Mouse (Mus musculus): ENCODE results near the gene Gm7694. TPM values are rescaled to one million over a fixed set of nuclear protein-coding genes. Genes with fewer than 3 reads are reported as not detected.

The Gm7694 gene
- polyA plus RNA-seq, 1 experiment from 2014 or later, result 3.1 TPM

DNA sequence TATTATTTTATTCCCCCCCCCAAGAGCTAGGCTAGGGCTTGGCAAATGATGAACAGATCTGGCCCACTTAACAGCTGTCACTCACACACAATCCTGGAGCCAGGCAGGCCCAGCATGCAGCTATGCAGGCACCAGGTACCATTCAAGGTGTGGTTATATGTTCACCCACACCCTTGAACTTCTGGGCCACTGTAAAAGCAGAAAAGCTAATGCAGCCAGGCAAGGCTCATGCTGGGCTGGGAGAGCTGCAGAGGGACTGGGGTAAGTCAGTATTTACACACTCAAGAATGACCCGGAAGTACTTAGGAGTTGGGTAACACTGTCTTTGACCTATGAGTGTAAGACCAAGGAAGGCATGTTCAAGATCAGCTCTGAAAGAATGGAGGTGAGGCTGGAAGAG lies 18.2 kb upstream of the Gm7694 start:
- H3K4me1 ChIP-seq (replicated peaks; ENCODE audit: control insufficient read depth, insufficient read depth, low read length), result no peaks in the 10 kb centered on the region
- H3K27me3 ChIP-seq (ENCODE audit: control insufficient read depth, insufficient read depth, low read length), result no peaks in the 10 kb centered on the region
- no peaks in the 10 kb centered on the region for H3K9me3 ChIP-seq (ENCODE audit: control insufficient read depth, low read length)
- H3K9ac ChIP-seq, result no peak overlapping the region
- H3K36me3 ChIP-seq (replicated peaks; ENCODE audit: control insufficient read depth, insufficient read depth), result peaks cover 4% of the 10 kb centered on the region; the same call in 1 of the 2 replicates
- no peak overlapping the region for H3K4me2 ChIP-seq (replicated peaks)
- DNase-seq (ENCODE audit: low spot score), result no peak
- 96% methylated on average over 1 of the region's 1 CpGs for WGBS
- no peak for ATAC-seq (ENCODE audit: low FRiP score)
- H3K27ac ChIP-seq, result no peak overlapping the region
- no peak overlapping the region for H3K4me3 ChIP-seq (replicated peaks; ENCODE audit: low read length)

DNA sequence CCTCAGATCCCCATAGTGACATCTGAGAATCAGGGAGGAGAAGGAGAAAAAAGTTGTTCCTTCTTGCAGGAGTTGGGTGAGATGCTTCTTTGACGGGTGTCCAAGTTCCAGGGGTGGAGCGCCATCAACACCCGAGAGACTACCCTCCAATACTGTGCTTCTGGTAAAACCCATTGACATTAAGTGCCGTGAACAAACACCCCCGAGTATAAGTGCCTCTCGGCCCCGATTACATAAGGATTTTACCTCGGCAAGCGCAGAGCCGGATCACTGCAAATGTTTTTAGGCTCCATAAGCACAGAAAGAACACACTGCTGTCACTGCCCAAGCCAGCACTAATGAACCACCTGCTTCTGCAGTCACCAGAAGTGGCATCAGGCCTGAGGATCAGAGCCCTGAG lies 16.9 kb upstream of the Gm7694 start:
- Histone ChIP-seq H3K9me3 (ENCODE audit: control insufficient read depth, low read length) (no peaks in the 10 kb centered on the region), H3K4me1 (replicated peaks; ENCODE audit: control insufficient read depth, insufficient read depth, low read length) (no peaks in the 10 kb centered on the region), H3K4me2 (replicated peaks) (no peak overlapping the region), H3K36me3 (replicated peaks; ENCODE audit: control insufficient read depth, insufficient read depth) (peaks cover 10% of the 10 kb centered on the region), H3K4me3 (replicated peaks; ENCODE audit: low read length) (no peak overlapping the region), H3K27ac (no peak overlapping the region), H3K27me3 (ENCODE audit: control insufficient read depth, insufficient read depth, low read length) (no peaks in the 10 kb centered on the region), H3K9ac (no peak overlapping the region)
- DNase-seq (ENCODE audit: low spot score) (no peak), ATAC-seq (ENCODE audit: low FRiP score) (no peak)
- 94% methylated on average over 10 of the region's 10 CpGs for WGBS

DNA sequence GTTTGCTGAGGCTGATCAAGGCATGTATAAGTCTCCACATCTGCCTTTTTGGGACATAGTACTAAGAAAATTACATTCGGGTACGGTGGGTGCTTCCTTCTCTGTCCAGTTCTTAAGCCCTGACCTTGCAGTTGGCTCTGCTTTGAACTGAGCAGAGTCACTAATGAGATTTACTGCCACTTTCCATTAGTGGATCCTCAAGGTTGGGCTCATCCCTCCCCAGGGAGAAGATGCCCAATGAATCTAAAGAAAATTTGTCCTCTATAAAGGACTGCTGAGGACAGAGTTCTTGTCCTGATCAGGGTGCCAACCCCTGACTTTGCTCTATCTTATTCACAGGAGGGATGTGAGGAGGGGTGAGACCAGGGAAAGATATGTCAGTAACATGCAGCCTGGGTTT lies 15.9 kb upstream of the Gm7694 start:
- no peaks in the 10 kb centered on the region for H3K4me1 ChIP-seq (replicated peaks; ENCODE audit: control insufficient read depth, insufficient read depth, low read length)
- no peak for DNase-seq (ENCODE audit: low spot score)
- H3K9ac ChIP-seq, result no peak overlapping the region
- 95% methylated on average over 2 of the region's 2 CpGs for WGBS
- H3K4me3 ChIP-seq (replicated peaks; ENCODE audit: low read length), result no peak overlapping the region
- ATAC-seq (ENCODE audit: low FRiP score), result no peak
- no peaks in the 10 kb centered on the region for H3K9me3 ChIP-seq (ENCODE audit: control insufficient read depth, low read length)
- peaks cover 10% of the 10 kb centered on the region for H3K36me3 ChIP-seq (replicated peaks; ENCODE audit: control insufficient read depth, insufficient read depth)
- H3K27me3 ChIP-seq (ENCODE audit: control insufficient read depth, insufficient read depth, low read length), result no peaks in the 10 kb centered on the region
- no peak overlapping the region for H3K27ac ChIP-seq
- H3K4me2 ChIP-seq (replicated peaks), result no peak overlapping the region

DNA sequence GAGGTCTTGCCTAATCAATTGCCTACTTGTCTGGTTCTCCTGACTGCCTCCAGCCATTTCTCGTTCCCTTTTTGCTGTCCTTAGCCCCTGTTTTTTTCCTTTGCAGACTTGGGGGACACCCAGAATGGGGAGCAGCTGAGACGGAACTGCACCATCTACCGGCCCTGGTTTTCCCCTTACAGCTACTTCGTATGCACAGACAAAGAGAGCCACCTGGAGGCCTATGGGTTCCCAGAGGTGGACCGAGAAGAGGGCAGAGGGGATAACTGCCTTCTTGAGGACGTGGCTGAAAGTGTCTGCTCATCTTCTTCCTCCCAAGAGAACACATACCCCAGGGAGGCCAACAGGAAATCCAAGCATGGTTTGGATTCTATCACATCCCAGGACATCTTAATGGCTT lies 5.3 kb upstream of the Gm7694 start:
- no peaks in the 10 kb centered on the region for H3K9me3 ChIP-seq (ENCODE audit: control insufficient read depth, low read length)
- H3K9ac ChIP-seq, result no peak overlapping the region
- H3K4me3 ChIP-seq (replicated peaks; ENCODE audit: low read length), result no peak overlapping the region
- H3K4me2 ChIP-seq (replicated peaks), result no peak overlapping the region
- ATAC-seq (ENCODE audit: low FRiP score) (no peak), DNase-seq (ENCODE audit: low spot score) (no peak)
- no peaks in the 10 kb centered on the region for H3K4me1 ChIP-seq (replicated peaks; ENCODE audit: control insufficient read depth, insufficient read depth, low read length)
- H3K36me3 ChIP-seq (replicated peaks; ENCODE audit: control insufficient read depth, insufficient read depth), result no peaks in the 10 kb centered on the region
- H3K27me3 ChIP-seq (ENCODE audit: control insufficient read depth, insufficient read depth, low read length), result no peaks in the 10 kb centered on the region
- WGBS, result 81% methylated on average over 6 of the region's 6 CpGs
- no peak overlapping the region for H3K27ac ChIP-seq

DNA sequence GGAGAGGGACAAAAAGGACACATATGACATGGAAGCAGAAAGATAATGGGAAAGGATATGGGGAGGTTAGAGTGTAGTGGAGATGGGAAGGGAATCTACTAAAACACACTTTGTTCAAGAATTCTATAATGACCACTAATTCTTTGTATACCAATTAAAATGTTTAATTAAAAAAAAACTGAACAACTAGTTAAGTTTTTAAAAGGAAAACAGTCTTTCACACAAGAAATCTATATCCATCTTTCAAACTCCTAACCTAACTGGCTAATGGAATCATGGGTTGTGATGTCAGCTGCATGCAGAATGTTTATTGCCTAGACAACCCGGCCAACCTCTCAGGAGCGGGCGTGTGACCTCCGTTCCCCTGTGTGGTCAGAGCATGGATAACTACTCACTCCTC lies 2.4 kb upstream of the Gm7694 start, which contains the start of gene Spata46:
Spata46 (plus strand) TSS at position 301 of the 400 bp plus-strand sequence.
- no peaks in the 10 kb centered on the region for H3K4me1 ChIP-seq (replicated peaks; ENCODE audit: control insufficient read depth, insufficient read depth, low read length)
- no peak for ATAC-seq (ENCODE audit: low FRiP score)
- H3K27me3 ChIP-seq (ENCODE audit: control insufficient read depth, insufficient read depth, low read length), result no peaks in the 10 kb centered on the region
- H3K27ac ChIP-seq, result no peak within 1 kb of the TSS
- no peak for DNase-seq (ENCODE audit: low spot score)
- H3K9me3 ChIP-seq (ENCODE audit: control insufficient read depth, low read length), result no peaks in the 10 kb centered on the region
- no peak within 1 kb of the TSS for H3K4me2 ChIP-seq (replicated peaks)
- no peak within 1 kb of the TSS for H3K9ac ChIP-seq
- 91% methylated on average over 4 of the region's 4 CpGs for WGBS
- H3K4me3 ChIP-seq (replicated peaks; ENCODE audit: low read length), result no peak within 1 kb of the TSS
- H3K36me3 ChIP-seq (replicated peaks; ENCODE audit: control insufficient read depth, insufficient read depth), result no peaks in the 10 kb centered on the region

DNA sequence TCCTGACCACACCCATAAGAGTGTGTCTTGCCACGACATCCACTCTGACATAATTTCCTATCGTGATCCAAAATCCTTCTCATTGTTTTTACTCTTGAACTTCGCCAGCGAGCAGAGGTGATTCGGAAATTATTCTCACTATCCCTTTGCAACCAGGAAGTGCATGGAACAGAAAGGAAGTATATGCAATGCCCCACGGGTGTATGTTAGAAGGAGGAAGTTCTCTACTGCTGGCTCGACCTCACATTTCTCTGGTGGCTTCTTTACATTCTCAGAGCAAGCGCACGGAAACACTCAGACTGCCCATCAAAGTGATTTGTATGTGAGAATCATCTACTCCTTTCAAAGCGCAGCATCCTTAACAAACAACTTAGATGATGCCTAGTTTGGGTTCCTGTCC lies 1.1 kb downstream of the Gm7694 start:
- H3K4me3 ChIP-seq (replicated peaks; ENCODE audit: low read length), result no peak overlapping the region
- no peaks in the 10 kb centered on the region for H3K27me3 ChIP-seq (ENCODE audit: control insufficient read depth, insufficient read depth, low read length)
- H3K9ac ChIP-seq, result no peak overlapping the region
- DNase-seq (ENCODE audit: low spot score), result no peak
- H3K9me3 ChIP-seq (ENCODE audit: control insufficient read depth, low read length), result no peaks in the 10 kb centered on the region
- H3K27ac ChIP-seq, result no peak overlapping the region
- H3K4me1 ChIP-seq (replicated peaks; ENCODE audit: control insufficient read depth, insufficient read depth, low read length), result no peaks in the 10 kb centered on the region
- no peaks in the 10 kb centered on the region for H3K36me3 ChIP-seq (replicated peaks; ENCODE audit: control insufficient read depth, insufficient read depth)
- ATAC-seq (ENCODE audit: low FRiP score), result no peak
- WGBS, result 93% methylated on average over 10 of the region's 10 CpGs
- no peak overlapping the region for H3K4me2 ChIP-seq (replicated peaks)

DNA sequence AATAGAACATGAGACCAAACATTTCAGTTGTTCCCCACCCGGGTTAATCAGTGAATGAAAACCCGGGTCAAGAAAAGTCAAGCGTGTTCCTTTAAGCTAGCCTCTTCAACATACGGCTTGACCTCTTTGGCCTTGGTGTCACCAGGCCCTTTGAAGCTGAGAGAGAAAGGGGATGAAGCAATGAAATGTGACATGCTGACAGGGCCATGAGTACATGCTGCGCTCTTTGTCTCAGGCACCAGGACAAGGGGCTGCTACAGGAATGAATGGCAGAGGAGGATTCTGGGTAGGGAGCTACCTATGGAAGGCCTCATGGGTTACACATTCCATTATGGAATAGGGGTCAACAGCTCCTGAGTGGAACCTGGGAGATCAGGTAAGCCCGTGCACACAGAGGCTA lies 3.0 kb downstream of the Gm7694 start:
- Histone ChIP-seq H3K27me3 (ENCODE audit: control insufficient read depth, insufficient read depth, low read length) (no peaks in the 10 kb centered on the region), H3K9ac (no peak overlapping the region), H3K4me2 (replicated peaks) (no peak overlapping the region), H3K9me3 (ENCODE audit: control insufficient read depth, low read length) (no peaks in the 10 kb centered on the region), H3K36me3 (replicated peaks; ENCODE audit: control insufficient read depth, insufficient read depth) (no peaks in the 10 kb centered on the region), H3K4me1 (replicated peaks; ENCODE audit: control insufficient read depth, insufficient read depth, low read length) (no peaks in the 10 kb centered on the region), H3K4me3 (replicated peaks; ENCODE audit: low read length) (no peak overlapping the region), H3K27ac (no peak overlapping the region)
- no peak for DNase-seq (ENCODE audit: low spot score)
- no peak for ATAC-seq (ENCODE audit: low FRiP score)
- WGBS, result 34% methylated on average over 6 of the region's 6 CpGs

DNA sequence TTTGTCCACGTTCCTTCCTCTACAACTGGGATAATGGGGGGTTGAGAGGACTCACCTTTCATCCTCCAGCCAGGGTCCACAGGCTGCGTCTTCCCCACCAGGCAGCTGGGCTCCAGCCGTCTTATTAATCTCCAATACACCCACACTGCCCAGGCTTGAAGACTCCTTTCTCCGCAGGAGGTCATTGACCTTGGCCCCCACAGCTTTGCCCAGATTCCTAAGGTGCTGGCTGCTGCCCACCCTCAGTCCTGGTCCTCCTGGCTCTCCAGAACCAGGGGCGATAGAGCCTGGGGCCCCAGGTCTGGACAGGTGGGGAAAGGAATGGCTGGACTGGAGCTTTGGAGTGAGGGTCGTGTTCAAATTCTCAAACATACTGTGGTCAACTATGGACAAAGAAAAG lies 3.7 kb downstream of the Gm7694 start:
- no peaks in the 10 kb centered on the region for H3K9me3 ChIP-seq (ENCODE audit: control insufficient read depth, low read length)
- DNase-seq (ENCODE audit: low spot score) (no peak), ATAC-seq (ENCODE audit: low FRiP score) (no peak)
- no peaks in the 10 kb centered on the region for H3K27me3 ChIP-seq (ENCODE audit: control insufficient read depth, insufficient read depth, low read length)
- H3K4me3 ChIP-seq (replicated peaks; ENCODE audit: low read length), result no peak overlapping the region
- no peak overlapping the region for H3K27ac ChIP-seq
- H3K36me3 ChIP-seq (replicated peaks; ENCODE audit: control insufficient read depth, insufficient read depth), result no peaks in the 10 kb centered on the region
- H3K4me2 ChIP-seq (replicated peaks), result no peak overlapping the region
- 71% methylated on average over 6 of the region's 6 CpGs for WGBS
- no peaks in the 10 kb centered on the region for H3K4me1 ChIP-seq (replicated peaks; ENCODE audit: control insufficient read depth, insufficient read depth, low read length)
- no peak overlapping the region for H3K9ac ChIP-seq

DNA sequence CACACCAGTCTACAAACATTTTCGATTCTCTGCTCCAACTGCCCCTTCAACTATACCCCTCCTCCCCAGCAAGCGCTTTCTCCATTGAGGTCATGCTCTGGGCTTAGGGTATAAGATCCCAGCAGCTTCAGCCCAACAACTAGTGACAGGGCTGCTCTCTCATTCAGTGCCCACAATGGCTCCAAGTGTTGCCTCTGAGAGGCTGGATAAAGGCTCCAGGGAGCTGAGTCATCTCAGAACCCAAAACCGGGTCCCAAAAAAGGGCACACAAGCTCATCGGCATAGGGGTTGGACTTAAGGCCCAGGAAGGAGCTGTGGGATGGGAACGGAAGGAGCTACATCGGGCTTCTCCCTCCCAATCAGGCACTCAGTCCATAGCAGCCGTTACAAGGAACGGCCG lies 4.4 kb downstream of the Gm7694 start:
- no peak overlapping the region for H3K4me2 ChIP-seq (replicated peaks)
- H3K27ac ChIP-seq, result no peak overlapping the region
- no peak overlapping the region for H3K9ac ChIP-seq
- ATAC-seq (ENCODE audit: low FRiP score) (no peak), DNase-seq (ENCODE audit: low spot score) (no peak)
- H3K9me3 ChIP-seq (ENCODE audit: control insufficient read depth, low read length), result no peaks in the 10 kb centered on the region
- no peaks in the 10 kb centered on the region for H3K27me3 ChIP-seq (ENCODE audit: control insufficient read depth, insufficient read depth, low read length)
- 97% methylated on average over 9 of the region's 9 CpGs for WGBS
- H3K4me3 ChIP-seq (replicated peaks; ENCODE audit: low read length), result no peak overlapping the region
- no peaks in the 10 kb centered on the region for H3K4me1 ChIP-seq (replicated peaks; ENCODE audit: control insufficient read depth, insufficient read depth, low read length)
- no peaks in the 10 kb centered on the region for H3K36me3 ChIP-seq (replicated peaks; ENCODE audit: control insufficient read depth, insufficient read depth)

DNA sequence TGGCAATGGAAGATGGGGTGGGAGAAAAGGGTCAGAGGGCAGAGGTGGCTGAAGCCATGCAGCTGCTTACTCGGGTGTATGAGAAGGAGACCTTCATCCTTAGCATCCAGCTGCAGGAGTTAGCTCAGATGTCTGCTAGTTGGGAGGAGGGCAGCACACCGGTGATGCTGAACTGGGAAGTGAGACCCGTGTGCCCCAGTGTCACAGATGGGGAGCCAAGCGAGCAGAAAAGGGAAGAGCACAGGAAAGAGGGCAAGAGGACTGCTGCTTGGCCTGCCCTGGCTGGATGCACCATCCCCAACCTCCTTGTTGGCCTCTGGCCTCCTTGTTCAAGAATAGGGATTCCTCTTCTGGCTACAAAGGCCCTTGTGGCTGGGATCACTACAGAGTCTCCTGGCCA lies 6.6 kb downstream of the Gm7694 start:
- WGBS, result 90% methylated on average over 4 of the region's 4 CpGs
- no peaks in the 10 kb centered on the region for H3K36me3 ChIP-seq (replicated peaks; ENCODE audit: control insufficient read depth, insufficient read depth)
- DNase-seq (ENCODE audit: low spot score), result no peak

More for the DNA sequence above, 6.6 kb downstream of the Gm7694 start:
- no peaks in the 10 kb centered on the region for H3K9me3 ChIP-seq (ENCODE audit: control insufficient read depth, low read length)
- no peak for ATAC-seq (ENCODE audit: low FRiP score)
- H3K27ac ChIP-seq, result no peak overlapping the region
- H3K4me1 ChIP-seq (replicated peaks; ENCODE audit: control insufficient read depth, insufficient read depth, low read length), result no peaks in the 10 kb centered on the region
- no peaks in the 10 kb centered on the region for H3K27me3 ChIP-seq (ENCODE audit: control insufficient read depth, insufficient read depth, low read length)
- H3K4me3 ChIP-seq (replicated peaks; ENCODE audit: low read length), result no peak overlapping the region
- no peak overlapping the region for H3K9ac ChIP-seq
- H3K4me2 ChIP-seq (replicated peaks), result no peak overlapping the region
